Mouse (Mus musculus): ENCODE data around the gene Fahd1.

- TF ChIP-seq CTCF (IDR thresholded peaks at IDR 0.05; ENCODE audit: borderline replicate concordance, control insufficient read depth, extremely low read depth, insufficient read depth, low read length, poor library complexity) (no peak), POLR2A (IDR thresholded peaks at IDR 0.05; ENCODE audit: control insufficient read depth, extremely low read depth, insufficient read depth, low read length, poor library complexity) (no peak)
Observed at GRCm38 (mm10) chr17:24894061-24894994, 44.2 kb upstream of the Fahd1 start.
